Mouse (Mus musculus) cerebellum, adult 2 months (tissue): Measurements from ENCODE around the gene Bbs5.

Source experiments
- CTCF ChIP-seq: fragments of 200-500 bp; IDR thresholded peaks from 2 replicates; pipeline ENCODE4 v1.5.1; 2011; ENCODE audit warnings: low read depth, mild to moderate bottlenecking, control low read depth, low read length, moderate library complexity, borderline replicate concordance; ENCODE audit not compliant: insufficient read depth
- POLR2A ChIP-seq: fragments of 200-500 bp; IDR thresholded peaks from 2 replicates; pipeline ENCODE4 v1.6.1; 2011; ENCODE audit warnings: low read length, control low read depth, borderline replicate concordance; ENCODE audit not compliant: insufficient read depth

DNA sequence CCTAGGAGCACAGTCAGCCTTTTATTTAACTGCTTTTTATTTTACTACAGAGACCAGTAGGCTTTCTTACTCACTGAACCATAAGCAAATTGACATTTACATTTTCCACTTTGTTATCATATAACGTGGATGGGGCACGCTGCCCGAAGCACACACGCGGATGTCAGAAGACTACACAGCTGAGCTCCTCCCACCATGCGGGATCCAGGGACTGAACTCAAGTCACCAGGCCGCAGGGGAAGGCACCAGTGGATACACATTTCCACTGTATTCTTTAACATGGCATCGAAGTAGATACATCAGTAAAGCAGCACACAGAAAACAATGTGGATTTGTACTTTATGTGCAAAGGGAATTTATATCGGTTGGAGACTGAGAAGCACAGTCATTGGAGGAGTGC lies 28.3 kb downstream of the Bbs5 start:
- TF ChIP-seq POLR2A, result no peak
- TF ChIP-seq CTCF, result no peak
